In the genomic region with DNA sequence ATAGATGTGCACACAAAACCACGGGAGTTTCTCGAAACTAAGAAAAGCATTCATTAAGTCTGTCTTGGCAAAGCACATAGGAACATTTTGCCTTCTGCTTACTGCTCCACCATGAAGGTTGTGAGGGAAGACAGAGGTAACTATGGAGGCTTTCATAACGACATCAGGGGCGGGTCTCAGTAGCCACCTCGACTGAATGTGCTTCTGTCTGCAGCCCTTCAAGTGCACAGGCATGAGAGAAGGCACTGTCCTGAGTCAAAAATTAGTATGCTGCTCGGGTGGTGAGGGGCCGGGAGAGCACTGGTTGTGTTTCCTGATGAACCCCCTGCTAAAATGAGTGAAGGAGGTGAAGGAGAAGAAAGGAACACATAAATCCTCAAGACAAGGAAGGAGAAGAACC, we compare ENCODE assay signal across 18 mouse cellular contexts. TPM values are rescaled to one million over a fixed set of nuclear protein-coding genes. Genes with fewer than 3 reads are reported as not detected.
DNase-seq lines count a peak whose midpoint lies in the region; ATAC-seq and TF ChIP-seq lines count a peak whose summit lies in the region.
"Had no signal": no experiment of that assay in that cellular context is flagged by ENCODE, and none has a peak within 500 bp of the region (broad histone marks: within the 10 kb centered on the region; RNA-seq: fewer than 3 reads in every experiment).

No protein-coding gene starts in this region.

- no peak overlapping the region for H3K4me2 ChIP-seq in hindbrain, embryonic 11.5 days (replicated peaks; ENCODE audit: low read depth, low read length)
- no peak overlapping the region for H3K4me2 ChIP-seq in limb, embryonic 14.5 days (replicated peaks; ENCODE audit: low read depth, low read length, severe bottlenecking)
- H3K4me2 ChIP-seq: heart, embryonic 12.5 days; lung, embryonic 15.5 days had no signal

- no peaks in the 10 kb centered on the region for H3K36me3 ChIP-seq in hindbrain, embryonic 11.5 days (ENCODE audit: control insufficient read depth, insufficient read depth, low read length)
- no peaks in the 10 kb centered on the region for H3K36me3 ChIP-seq in hindbrain, embryonic 10.5 days
- no peaks in the 10 kb centered on the region for H3K36me3 ChIP-seq in limb, embryonic 14.5 days (ENCODE audit: control insufficient read depth, insufficient read depth, low read length)
- H3K36me3 ChIP-seq: heart, embryonic 12.5 days; lung, embryonic 15.5 days had no signal

- no peak for TF ChIP-seq POLR2A in limb, embryonic 14.5 days (IDR thresholded peaks at IDR 0.05; ENCODE audit: borderline replicate concordance, extremely low read depth, insufficient read depth, insufficient read length)

- no peak overlapping the region for H3K9ac ChIP-seq in hindbrain, embryonic 11.5 days (ENCODE audit: low read depth, low read length)
- no peak overlapping the region for H3K9ac ChIP-seq in limb, embryonic 14.5 days (ENCODE audit: low read depth, low read length, severe bottlenecking)
- H3K9ac ChIP-seq: heart, embryonic 12.5 days; liver, embryonic 14.5 days; lung, embryonic 15.5 days had no signal

- 82% methylated on average over 7 of the region's 7 CpGs for WGBS in hindbrain, embryonic 11.5 days
- WGBS in hindbrain, embryonic 10.5 days = 83% methylated on average over 7 of the region's 7 CpGs
- WGBS in limb, embryonic 14.5 days = 67% methylated on average over 7 of the region's 7 CpGs

- DNase-seq in hindbrain, embryonic 11.5 days (ENCODE audit: low spot score) = no peak
- DNase-seq in hindbrain, embryonic 10.5 days (ENCODE audit: low spot score) = no peak
- DNase-seq in right cerebral cortex, postnatal 10 days (ENCODE audit: low spot score in 2 of 2) = peak; percentile 54 to 63
- DNase-seq in right cerebral cortex, postnatal 36 days (ENCODE audit: low spot score in 2 of 2) = no peak
- peak; percentile 22 for DNase-seq in limb, embryonic 14.5 days (ENCODE audit: low spot score)
- no peak for DNase-seq in thymus, postnatal 4 days
- no peak for DNase-seq in liver
- DNase-seq: B cell, adult 2 months; cerebellum, adult 8-10 months; heart, postnatal 14 days; kidney, adult 8-10 months; kidney, postnatal 14 days; left cerebral cortex, postnatal 4 days; lung, postnatal 4 days; thymus, adult 2 months had no signal

- H3K27ac ChIP-seq in hindbrain, embryonic 11.5 days (ENCODE audit: low read depth, low read length) = no peak overlapping the region
- H3K27ac ChIP-seq in hindbrain, embryonic 10.5 days = no peak overlapping the region
- no peak overlapping the region for H3K27ac ChIP-seq in limb, embryonic 14.5 days (replicated peaks; ENCODE audit: low read depth, low read length)
- H3K27ac ChIP-seq: liver, embryonic 14.5 days; lung, embryonic 15.5 days had no signal

- H3K9me3 ChIP-seq in hindbrain, embryonic 11.5 days (ENCODE audit: control insufficient read depth, low read length) = no peaks in the 10 kb centered on the region
- no peaks in the 10 kb centered on the region for H3K9me3 ChIP-seq in hindbrain, embryonic 10.5 days
- no peaks in the 10 kb centered on the region for H3K9me3 ChIP-seq in limb, embryonic 14.5 days (ENCODE audit: control insufficient read depth, low read length)
- H3K9me3 ChIP-seq: heart, embryonic 12.5 days; lung, embryonic 15.5 days had no signal

- no peak overlapping the region for H3K4me3 ChIP-seq in hindbrain, embryonic 11.5 days (ENCODE audit: low read depth, low read length)
- no peak overlapping the region for H3K4me3 ChIP-seq in hindbrain, embryonic 10.5 days
- no peak overlapping the region for H3K4me3 ChIP-seq in limb, embryonic 14.5 days (replicated peaks; ENCODE audit: low read length)
- H3K4me3 ChIP-seq: heart, embryonic 12.5 days; lung, embryonic 15.5 days had no signal

- 0 out of 2 replicates have a peak, but pooled peaks have one; percentile 25 for ATAC-seq in hindbrain, embryonic 11.5 days (ENCODE audit: low FRiP score)
- peak; percentile 69 for ATAC-seq in limb, embryonic 14.5 days (ENCODE audit: low FRiP score, low read depth)

- H3K27me3 ChIP-seq in hindbrain, embryonic 11.5 days (ENCODE audit: control insufficient read depth, insufficient read depth, low read length) = no peaks in the 10 kb centered on the region
- H3K27me3 ChIP-seq in hindbrain, embryonic 10.5 days (ENCODE audit: insufficient read depth, poor library complexity, severe bottlenecking) = no peaks in the 10 kb centered on the region
- no peaks in the 10 kb centered on the region for H3K27me3 ChIP-seq in limb, embryonic 14.5 days (ENCODE audit: control insufficient read depth, insufficient read depth, low read length)
- H3K27me3 ChIP-seq: heart, embryonic 12.5 days; lung, embryonic 15.5 days had no signal

- H3K4me1 ChIP-seq in hindbrain, embryonic 11.5 days (replicated peaks; ENCODE audit: control insufficient read depth, insufficient read depth, low read length) = no peaks in the 10 kb centered on the region
- no peaks in the 10 kb centered on the region for H3K4me1 ChIP-seq in hindbrain, embryonic 10.5 days (replicated peaks)
- peaks cover 6% of the 10 kb centered on the region; the same call in 1 of the 2 replicates for H3K4me1 ChIP-seq in limb, embryonic 14.5 days (ENCODE audit: control insufficient read depth, insufficient read depth, low read length)
- H3K4me1 ChIP-seq: heart, embryonic 12.5 days; lung, embryonic 15.5 days had no signal

RNA-seq across cellular contexts. Expression of a gene that starts 51.8 kb away (rescaled TPM):
- polyA plus RNA-seq in hindbrain, embryonic 11.5 days (2014; fragmentation: Nextera tagmentation; extraction: Ambion mirVana) = 17.2 and 18.2 TPM in 2 replicates
- 10.7 and 13.7 TPM in 2 replicates for polyA plus RNA-seq in hindbrain, embryonic 10.5 days (2016; fragmentation: Nextera tagmentation; extraction: Ambion mirVana)
- 37.7 and 37.8 TPM in 2 replicates for polyA plus RNA-seq in limb, embryonic 14.5 days (2012; rRNA removed)
- 20.0 and 21.7 TPM in 2 replicates for polyA plus RNA-seq in limb, embryonic 14.5 days (2014; fragmentation: Nextera tagmentation; extraction: Ambion mirVana)

Comparison
In these comparisons a context has a peak if more than half of its experiments do, and no peak if none do; other contexts are left out.
1. DNase-seq: peak in right cerebral cortex, postnatal 10 days (2 of 2) and limb, embryonic 14.5 days (single experiment); none in hindbrain, embryonic 11.5 days (single experiment), hindbrain, embryonic 10.5 days (single experiment), right cerebral cortex, postnatal 36 days (0 of 2), thymus, postnatal 4 days (single experiment) and liver (single experiment).